Mouse (Mus musculus): ENCODE results near the gene Rimklb.
"Not testable (repeated sequence)": the region's sequence is repeated elsewhere in the genome, so short reads cannot be mapped to it uniquely, and the experiment has no call there.

Rimklb gene

DNA sequence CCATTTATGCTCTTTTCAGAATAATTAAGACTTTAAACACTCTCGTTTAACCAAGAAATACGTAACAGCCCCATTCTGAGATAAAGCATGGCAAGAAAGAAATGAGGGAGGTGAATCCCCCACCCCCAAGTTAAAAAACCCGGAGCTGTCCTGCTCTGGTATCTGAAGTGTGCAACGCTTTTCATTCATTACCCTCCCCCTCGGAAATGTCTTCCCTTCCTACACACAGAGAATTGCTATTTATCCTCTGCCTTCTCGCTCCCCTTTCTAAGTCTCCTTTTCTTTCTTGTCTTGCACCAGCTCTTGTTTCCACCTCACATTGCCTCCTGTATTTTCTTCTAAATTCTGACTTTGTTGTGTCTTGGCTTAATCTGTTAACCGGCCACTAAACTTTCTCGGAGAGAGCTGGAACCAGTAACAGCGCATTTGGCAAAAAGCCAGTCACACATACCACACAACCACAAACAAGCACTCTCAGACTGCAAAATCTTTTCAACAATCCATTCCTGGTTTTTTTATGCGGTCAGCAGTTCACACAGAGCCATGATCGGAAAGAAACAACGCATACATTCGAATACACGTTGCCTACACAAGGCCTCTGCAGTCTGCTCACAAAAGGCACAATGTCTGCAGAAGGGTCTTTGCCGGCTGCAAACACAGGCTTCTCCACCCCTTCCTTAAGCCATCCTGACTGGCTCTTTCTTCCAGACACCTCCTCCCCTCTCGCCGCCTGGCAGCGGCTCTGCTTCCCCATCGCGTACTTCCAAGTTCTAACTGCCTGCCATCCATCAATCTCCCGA is 3.3 kb downstream of the Rimklb start:
- DNase-seq, result peak; percentile 78

DNA sequence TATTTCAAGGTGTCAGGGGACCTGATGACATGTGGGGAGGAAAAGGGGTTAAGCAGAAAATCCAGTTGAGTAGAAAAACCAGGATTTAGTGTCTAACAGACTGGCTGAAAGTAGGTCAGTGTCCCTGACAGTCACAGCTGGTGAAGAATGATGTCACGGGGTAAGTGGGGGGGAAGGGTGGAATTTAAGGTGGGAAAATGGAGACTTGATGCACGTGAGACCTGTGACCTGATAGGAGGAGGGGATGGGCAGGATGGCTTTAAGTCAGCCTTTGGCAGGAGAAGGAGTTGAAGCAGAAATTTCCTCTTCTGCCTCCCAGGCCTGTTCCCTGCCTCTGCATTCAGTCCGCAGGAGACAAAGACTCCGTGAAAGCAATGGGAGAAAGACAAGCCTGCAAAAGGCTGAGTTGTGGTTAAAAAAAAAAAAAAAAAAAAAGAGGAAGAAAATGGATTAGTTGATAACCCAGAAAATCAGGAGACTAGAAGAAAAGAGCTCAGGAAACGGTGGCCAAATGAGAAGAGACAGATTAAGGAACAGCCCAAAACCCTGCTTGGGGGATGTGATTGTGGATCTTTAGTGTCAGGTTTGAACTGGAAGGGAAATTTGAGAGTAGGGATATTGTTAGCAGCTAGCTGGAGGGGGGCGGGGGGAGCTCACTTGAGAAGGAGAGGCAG is 4.6 kb downstream of the Rimklb start:
- peak; percentile 43 for DNase-seq

- peak; percentile 22 for DNase-seq
Measured at GRCm38 (mm10) chr6:122492479-122492878, 6.1 kb downstream of the Rimklb start.

GRCm38 (mm10) chr6:122491557-122491956 is 7.0 kb downstream of the Rimklb start:
- peak; percentile 96 for DNase-seq

GRCm38 (mm10) chr6:122490929-122491512 is 7.5 kb downstream of the Rimklb start:
- DNase-seq, result peak; percentile 55

- DNase-seq, result peak; percentile 93
Measured at GRCm38 (mm10) chr6:122486297-122487117, 12.1 kb downstream of the Rimklb start.

DNA sequence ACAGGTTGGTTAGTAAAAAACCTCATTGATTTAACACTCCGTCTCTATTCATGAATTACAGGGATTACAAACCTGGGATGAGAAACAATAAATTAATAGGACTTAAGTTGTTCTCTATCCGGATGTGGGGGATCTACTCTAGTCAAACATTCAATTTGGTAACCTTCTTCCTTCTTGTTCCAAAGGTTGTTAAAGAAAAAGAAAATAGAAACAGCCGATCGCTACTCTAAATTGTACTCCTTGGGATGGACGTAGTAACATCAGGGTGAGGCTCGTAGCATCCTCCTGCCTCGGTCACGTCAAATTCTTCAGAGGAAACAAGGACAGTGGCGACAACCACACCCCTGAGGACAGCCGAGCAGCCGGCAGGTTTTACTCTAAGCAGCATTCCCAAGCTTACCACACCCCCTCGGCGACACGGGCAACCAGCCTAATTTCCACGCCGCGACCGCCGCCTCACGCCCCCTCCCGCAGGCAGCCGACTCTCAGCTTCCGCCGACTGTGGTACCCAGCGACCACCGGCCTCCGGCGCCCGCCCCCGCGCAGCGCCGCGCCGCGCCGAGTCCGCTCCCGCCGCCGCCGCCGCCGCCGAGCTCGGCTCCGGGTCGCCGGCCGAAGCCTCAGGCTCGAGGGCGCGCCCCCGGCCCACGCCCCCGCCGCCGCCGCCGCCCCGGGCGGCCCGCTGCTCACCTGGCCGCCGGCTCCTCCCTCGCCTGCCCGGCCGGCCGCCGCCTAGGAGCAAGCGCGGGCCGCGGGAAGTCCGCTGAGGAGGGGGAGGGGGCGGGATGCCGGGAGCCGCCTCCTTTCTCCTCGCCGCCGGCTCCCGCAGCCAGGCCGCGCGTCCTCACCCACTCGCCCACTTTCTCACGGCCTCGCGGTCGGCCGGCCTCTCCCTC is 12.9 kb downstream of the Rimklb start:
- no peak for DNase-seq

DNA sequence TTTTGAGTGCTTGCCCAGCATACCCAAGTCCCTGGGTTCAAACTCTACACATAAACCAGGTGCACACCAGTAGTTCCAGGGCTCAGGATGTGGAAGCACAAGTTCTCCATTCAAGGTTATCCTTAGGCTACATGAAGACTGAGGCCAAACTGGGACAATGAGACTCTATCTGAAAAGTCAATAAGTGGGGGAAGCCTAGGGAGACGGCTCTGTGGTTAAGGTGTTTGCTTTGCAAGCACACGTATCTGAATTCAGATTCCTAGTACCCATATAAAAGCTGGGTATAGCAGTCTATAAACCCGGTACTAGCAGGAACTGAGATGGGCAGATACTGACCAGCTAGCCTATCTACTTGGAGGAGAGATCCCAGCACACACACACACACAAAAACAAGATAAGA is 20.5 kb downstream of the Rimklb start:
- DNase-seq, result no peak

- DNase-seq, result not testable (repeated sequence)
Measured at GRCm38 (mm10) chr6:122471461-122471860, 27.1 kb downstream of the Rimklb start.

DNA sequence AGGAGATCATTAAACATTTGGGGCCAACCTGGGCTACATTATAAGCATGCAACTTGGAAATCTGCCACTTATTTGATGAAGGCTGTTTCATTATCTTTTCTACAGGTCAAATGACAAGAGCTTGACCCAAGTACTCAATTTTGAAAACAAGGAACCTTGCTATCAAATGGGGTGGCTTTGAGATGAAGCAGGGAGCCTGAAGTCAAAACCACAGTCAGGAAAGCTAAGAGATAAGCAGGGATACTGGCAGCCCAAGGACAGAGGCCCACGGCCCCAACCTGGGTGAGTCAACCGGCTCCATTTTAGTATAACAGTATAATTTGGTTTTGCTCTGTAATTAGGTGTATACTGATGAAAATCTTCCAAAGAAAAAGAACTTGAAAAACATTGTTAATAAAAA is 28.3 kb downstream of the Rimklb start:
- DNase-seq, result no peak

GRCm38 (mm10) chr6:122469030-122469640 is 29.4 kb downstream of the Rimklb start:
- no peak for DNase-seq

- no peak for DNase-seq
Measured at GRCm38 (mm10) chr6:122466092-122466713, 32.4 kb downstream of the Rimklb start.

DNA sequence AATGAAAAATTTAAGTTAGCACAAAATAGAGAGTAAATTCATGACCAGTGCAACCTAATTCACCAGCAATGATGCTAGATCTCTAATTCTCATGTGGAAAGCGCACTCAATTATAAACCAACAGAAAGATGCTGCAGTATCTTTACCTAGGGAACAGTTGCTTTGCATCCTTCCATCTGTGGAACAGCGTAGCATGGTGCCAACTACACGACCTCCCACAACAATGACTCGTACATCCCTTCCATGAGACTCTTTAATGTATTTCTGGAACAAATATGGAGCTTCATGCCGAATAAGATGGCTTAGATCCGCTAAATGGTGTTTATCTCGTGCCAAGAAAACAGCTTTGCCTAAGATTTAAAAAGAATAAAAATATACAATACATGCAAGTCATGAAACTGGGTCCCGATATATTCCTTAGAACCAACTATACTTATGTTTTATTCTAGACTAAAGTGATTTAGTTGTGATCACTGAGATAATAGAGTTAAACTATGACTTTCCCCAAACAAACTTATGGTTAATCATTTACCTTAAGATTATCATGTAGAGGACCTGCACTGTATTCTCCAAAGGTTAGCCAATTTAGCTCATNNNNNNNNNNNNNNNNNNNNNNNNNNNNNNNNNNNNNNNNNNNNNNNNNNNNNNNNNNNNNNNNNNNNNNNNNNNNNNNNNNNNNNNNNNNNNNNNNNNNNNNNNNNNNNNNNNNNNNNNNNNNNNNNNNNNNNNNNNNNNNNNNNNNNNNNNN is 39.4 kb downstream of the Rimklb start:
- no peak for DNase-seq

DNA sequence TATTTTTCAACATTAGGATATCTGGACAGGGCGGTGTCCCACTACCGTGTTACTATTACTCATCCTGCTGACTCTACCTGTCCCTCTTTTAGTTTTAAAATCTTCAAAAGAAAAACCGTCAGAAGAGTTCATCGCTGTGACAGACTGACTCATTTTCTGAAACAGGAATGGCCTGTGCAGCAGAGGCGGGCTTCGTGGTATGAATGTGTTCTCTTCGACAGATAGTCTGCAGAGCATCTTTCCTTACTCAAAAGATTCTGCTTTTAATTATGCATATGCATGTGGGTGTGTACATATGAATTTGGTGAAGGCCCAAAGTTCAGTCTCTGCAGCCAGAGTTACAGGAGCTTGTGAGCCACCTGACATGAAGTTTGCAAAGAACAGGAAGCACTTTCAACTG is 50.7 kb downstream of the Rimklb start:
- DNase-seq, result no peak

GRCm38 (mm10) chr6:122445215-122445614 is 53.3 kb downstream of the Rimklb start:
- DNase-seq, result no peak

DNA sequence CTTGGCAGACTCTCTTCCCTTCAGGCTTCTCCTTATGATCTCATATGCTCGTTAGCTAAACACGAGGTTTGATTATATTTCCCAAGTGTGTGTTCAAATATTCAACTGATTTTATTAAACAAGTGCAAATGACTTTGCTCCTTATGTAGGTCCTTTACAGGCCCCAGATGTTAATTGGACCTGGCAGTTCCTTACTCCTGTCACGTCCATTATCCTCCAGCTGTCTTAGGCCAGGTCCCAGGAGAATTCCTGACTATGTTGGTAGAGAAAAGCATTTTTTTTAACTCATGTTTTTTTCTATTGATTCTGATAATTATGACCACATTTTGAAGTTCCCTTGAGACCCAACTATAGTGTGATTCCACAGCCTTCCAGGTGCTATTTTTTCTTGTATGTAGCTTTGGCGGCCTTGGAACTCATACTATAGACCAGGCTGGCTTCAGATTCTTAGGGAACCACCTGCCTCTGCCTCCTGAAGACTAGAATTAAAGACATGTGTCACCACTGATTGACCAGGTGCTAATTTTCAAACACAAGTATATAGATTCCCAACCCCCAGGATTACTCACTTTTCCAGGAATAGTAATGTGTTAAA is 57.8 kb downstream of the Rimklb start:
- peak; percentile 19 for DNase-seq

GRCm38 (mm10) chr6:122439249-122439648 is 59.3 kb downstream of the Rimklb start:
- no peak for DNase-seq

DNA sequence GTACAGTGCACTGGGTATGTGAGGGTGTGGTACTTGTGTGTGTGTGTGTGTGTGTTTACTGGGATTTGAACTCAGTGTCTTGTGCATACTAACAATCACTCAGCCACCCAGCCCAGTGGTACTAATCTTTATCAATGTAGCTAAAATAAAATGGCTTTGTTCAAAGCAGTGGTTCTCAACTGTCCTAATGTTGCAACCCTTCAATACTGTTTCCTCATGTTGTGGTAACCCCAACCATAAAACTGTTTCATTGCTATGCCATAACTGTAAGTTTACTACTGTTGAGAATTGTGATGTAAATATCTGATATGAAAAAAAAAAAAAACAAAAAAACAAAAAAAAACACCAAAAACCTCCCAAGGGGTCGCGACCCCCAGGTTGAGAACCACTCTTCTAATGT is 63.3 kb downstream of the Rimklb start:
- no peak for DNase-seq

DNA sequence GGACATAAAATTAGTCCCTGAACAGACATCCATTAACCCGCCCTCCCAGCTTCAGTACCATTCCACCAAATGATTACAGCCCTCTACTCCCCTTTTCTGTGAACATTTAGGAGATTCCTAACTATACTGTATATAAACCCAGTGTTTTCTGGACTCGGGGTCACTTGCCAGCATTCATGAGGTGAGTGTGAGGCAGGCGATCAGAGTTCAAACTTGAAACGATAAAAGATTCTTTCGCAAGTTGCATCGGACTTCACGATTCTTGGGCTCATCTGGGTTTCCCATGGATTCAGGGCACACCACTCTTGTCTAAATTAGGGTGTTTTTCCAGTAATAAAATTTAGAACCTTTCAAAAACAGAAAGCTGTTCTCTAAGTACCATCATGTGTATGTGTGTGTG is 71.1 kb downstream of the Rimklb start:
- no peak for DNase-seq

GRCm38 (mm10) chr6:122417015-122417414 is 81.5 kb downstream of the Rimklb start:
- no peak for DNase-seq

All from embryo, embryonic 11 days (tissue).